Mouse (Mus musculus): ENCODE results near the gene Hist1h4f.
A peak's percentile ranks its signal among the peaks of the same experiment; 100 is the strongest.

DNA sequence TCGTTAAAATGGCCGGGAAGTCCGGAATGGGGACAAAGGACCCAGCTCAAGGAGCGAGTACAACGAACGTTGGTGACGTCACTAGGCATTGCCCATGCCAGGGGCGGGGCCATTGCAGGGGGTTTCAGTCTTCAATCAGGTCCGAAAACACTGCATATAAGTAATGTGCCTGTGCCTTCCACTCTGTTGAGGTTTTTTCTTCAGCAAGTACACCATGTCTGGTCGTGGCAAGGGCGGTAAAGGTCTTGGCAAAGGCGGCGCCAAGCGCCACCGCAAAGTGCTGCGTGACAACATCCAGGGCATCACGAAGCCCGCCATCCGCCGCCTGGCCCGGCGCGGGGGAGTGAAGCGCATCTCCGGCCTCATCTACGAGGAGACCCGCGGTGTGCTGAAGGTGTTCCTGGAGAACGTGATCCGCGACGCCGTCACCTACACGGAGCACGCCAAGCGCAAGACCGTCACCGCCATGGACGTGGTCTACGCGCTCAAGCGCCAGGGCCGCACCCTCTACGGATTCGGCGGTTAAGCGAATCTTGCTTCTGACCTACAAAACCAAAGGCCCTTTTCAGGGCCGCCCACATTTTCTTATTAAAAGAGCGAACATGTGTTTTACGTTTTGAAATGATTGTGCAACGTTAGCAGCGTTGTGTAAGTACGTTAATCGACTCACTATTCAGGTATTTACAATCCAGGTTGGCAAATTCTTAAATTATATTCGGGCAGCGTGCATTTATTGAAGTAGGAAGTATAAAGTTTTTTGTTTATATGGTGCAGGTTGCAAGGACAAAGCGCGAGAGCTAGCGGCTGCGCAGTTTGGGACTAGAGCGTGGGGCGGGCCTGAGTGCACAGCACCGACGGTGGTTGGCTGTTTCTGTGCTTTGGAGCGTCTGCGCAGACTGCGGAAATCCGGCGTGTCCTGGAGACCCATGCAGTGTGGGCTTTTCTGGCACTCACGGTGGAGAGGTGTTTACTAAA lies 20.3 kb downstream of the Hist1h4f start, which contains the start of gene Hist1h4h:
- no peak for TF ChIP-seq CTCF (IDR thresholded peaks at IDR 0.05; ENCODE audit: borderline replicate concordance, insufficient read depth, low read depth, low read length)
- peak; percentile 98 for TF ChIP-seq POLR2A (IDR thresholded peaks at IDR 0.05; ENCODE audit: borderline replicate concordance, insufficient read depth, low read length)

All from cerebellum, adult 2 months (tissue).